Mouse (Mus musculus) lung, postnatal 14 days (tissue): ENCODE data around the gene Cfap126.
"Not testable (repeated sequence)": the region's sequence is repeated elsewhere in the genome, so short reads cannot be mapped to it uniquely, and the experiment has no call there.

ENCODE experiments used
- DNase-seq: peaks from one replicate; pipeline ENCODE4 v3.0.0; 2021

Gene Cfap126

DNA sequence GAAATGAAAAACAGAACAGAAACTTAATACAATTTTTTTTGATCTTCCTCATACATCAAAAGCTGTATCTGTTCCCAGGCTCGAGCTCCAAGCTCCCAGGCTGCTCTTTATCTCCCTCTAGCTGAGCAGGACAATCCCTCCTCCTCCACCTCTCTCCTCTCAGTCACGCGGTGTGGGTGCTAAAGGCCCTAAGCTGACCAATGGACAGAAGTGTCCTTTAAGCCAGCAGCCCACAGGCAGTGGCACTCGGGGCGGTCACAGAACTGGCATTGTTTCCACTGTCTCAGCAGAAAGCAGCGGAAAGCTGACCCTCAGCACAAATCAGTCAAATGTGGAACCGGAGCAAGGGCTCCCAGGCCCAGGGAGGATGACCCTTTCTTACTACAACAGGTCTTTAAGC is 15.5 kb downstream of the Cfap126 start:
- DNase-seq: no peak

DNA sequence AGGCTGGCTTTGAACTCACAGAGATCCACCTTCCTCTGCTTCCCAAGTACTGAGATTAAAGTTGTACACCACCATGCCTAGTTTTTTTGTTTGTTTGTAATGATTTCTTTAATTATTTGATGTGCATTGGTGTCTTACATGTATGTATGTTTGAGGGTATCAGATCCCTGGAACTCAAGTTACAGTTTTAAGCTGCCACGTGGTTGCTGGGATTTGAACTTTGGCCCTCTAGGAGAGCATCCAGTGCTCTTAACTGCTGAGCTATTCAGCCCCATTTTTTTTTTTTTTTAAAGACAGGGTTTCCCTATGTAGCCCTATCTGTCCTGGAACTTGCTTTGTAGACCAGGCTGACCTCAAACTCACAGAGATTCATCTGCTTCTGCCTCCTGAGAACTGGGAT is 17.3 kb downstream of the Cfap126 start:
- no peak for DNase-seq

DNA sequence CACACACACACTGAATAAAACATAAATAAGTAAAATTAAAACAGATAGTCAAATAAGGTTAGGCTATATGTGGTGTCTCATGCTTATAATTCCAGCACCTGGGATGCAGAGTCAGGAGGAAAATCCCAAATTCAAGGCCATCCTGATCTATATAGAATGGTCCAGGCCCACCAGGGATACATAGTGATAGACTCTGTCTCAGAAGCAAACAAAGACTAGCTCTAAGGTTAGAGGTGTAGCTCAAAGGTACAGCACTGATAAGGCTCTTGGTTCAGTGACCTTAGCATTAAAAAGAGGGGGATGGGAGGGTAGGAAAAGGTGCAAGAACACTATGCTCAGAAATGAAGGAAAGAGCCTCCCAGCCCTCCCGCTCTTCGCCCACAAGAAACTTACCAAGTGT is 21.9 kb downstream of the Cfap126 start:
- no peak for DNase-seq

DNA sequence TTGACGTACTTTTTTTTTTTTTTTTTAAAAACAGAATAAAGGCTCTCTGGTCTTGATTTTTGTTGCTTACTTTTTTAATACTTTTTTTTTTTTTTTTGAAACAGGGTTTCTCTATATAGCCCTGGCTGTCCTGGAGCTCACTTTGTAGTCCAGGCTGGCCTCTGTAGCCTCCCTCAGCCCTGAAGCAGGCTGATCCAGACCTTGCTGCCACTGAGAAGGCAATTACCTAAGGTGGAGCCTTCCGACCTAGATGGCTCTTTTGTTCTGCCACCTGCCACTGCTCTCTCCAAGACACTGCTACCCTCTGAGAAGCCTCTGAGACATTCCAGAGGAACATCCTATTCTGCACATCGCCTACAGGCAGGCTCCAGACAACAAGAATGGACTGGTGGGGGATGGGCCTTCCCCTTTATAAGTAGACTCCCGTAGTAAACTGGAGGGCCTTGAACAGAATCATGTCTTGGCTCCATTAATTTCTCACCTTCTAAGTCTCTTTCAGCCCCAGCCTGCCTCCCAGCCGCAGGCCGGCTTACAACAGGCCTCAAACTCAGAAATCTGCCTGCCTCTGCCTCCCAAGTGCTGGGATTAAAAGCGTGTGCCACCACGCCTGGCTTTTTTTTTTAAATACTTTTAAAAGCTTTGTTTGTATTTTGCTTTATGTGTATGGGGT is 23.9 kb downstream of the Cfap126 start:
- not testable (repeated sequence) for DNase-seq

DNA sequence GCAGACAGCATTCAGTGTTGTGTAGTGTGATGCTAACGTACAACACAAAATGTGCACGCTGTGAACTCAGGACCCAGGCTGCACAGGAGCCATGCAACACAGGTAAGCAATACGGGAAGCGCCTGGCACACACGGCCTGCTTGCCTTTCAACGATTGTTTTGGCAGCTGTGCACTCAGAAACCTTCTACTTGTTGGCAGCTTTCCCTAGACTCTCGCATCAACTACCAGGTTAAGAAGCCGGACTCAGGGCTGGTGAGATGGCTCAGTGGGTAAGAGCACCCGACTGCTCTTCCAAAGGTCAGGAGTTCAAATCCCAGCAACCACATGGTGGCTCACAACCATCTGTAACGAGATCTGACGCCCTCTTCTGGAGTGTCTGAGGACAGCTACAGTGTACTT is 29.3 kb downstream of the Cfap126 start:
- not testable (repeated sequence) for DNase-seq

DNA sequence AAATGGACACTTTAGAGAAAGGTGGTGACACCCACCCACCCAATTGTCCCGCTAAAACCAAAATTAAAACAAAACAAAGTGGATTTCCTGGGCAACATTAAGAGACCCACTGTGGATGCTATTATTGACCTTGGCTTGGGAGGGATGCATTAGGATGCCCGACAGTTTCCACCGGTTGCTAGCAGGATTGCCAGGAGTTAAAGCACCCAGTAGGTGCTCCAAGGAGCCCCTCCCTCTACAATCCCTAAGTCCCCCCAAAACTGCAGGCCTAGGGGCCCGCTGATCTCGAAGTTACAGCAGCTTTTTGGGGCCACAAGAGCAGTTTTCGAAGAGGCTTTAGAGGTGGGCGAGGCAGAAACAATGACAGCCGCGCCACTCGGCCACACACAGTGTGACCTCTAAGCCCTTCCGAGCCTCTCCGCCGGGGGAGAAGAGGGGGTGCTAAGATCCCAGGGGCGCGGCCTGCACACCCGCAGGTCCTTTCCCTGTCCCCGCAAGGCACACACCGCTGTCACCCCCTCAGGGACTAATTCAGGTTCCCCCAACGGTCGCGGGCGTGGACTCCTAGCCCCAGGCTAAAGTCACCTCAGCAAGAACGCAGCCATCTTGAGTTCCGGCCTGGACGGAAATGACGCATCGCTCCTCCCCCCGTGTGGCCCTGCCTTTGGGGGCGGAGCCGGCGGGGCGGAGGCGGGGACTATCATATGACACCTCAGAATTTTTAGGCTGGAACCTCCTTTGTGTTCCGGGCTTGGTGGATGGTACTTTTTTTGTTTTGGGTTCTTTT is 36.4 kb downstream of the Cfap126 start, which contains the start of the genes Sdhc and Mpz:
Gene Sdhc (minus strand): TSS at position 630 of the 787 bp plus-strand sequence.
Gene Mpz (plus strand): TSS at position 738 of the 787 bp plus-strand sequence.
- peak; percentile 96 for DNase-seq

DNA sequence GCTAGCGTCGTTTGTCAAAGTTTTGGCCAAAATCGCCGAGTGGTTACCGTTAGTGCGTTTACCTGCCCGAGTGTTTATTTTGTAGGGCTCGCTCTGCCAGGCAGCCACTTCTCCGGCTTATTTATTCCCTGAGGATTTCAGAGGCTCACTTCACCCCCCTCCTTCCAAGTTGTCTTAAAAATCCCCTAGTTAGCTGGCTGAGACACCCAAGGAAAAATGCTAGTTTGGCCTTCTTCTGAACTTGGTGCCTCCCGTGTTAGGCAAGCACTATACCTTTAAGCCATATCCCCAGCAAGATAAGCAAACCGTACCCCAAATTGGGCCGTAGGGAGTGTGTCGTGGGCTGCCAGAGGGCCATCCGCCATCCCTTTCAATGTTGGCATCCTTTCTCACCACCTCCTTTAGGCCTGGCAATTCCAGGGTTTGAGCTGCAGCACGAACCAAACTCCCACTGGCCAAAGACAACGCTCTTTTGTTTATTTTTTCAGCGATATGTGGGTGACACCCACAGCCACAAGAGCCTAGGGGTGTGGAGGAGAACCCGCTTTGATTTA is 37.2 kb downstream of the Cfap126 start:
- DNase-seq: no peak

DNA sequence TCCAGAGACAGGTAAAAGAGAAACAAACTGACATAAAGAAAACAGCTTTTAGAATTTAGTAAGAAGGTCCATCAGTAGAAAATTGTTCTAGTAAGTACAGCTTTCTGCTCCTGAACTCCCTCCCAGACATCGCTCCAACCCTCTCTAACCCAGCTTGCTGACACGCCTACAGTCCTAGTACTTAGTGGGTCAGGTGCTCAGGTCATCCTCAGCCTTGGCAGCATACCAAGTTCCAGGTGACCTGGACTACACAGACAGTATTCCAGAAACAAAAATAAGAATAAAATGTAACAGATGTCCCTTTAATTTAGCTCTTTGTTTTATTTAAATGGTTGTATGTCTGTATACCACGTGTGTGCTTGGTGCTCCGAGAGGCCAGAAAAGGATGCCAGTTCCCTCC is 38.2 kb downstream of the Cfap126 start:
- DNase-seq: no peak

DNA sequence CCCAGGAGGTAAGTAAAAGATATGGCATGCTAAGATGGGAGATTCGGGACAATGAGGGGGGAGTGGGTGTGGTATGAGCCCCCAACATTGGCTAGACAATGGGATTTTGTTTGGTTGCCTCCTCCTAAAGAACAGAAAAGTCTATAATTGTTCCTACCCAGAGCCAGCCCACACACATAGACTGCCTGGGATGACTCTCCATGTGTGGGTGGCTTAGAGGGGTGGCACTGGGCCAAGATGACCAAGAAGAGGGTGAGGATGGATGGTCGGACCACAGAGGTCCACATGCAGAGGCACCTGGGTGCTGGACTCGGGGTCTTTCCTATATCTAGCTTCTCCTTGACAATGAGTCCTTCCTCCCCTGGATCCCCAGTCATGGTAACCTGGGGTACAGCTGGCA is 42.9 kb downstream of the Cfap126 start:
- no peak for DNase-seq

DNA sequence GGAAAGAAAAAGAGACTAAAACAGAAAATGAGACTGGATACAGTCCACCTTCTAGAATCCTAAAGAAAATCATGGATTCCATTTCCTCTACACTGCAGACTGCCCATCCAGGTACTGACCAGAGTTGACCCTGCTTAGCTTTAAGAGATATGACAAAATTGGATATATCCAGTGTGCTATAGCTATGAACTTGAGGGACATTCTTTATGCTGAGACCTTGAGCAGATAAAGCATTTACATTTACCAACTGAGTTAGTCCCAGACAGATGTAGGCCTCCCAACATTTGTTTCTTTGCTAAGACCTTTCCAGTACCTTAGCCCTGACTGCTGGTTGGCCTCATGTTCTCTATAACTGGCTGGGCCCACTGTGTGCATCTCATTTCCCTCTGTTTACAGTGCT is 44.2 kb downstream of the Cfap126 start:
- no peak for DNase-seq

DNA sequence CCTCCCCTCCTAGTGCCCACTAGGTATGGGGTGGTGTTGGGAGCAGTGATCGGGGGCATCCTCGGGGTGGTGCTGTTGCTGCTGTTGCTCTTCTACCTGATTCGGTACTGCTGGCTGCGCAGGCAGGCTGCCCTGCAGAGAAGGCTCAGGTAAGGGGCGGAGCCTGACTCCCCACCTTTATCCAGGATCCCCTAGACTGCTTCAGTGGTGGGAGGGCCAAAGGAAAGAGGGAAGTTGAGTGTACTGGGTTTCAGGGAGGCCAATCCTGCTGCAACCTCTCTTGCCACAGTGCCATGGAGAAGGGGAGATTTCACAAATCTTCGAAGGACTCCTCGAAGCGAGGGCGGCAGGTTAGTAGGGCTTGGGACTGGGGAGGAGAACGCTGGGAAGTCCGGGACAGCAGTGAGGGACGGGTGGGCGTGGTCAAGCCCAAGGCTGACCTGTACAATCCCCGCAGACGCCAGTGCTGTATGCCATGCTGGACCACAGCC is 45.8 kb downstream of the Cfap126 start:
- DNase-seq: no peak

DNA sequence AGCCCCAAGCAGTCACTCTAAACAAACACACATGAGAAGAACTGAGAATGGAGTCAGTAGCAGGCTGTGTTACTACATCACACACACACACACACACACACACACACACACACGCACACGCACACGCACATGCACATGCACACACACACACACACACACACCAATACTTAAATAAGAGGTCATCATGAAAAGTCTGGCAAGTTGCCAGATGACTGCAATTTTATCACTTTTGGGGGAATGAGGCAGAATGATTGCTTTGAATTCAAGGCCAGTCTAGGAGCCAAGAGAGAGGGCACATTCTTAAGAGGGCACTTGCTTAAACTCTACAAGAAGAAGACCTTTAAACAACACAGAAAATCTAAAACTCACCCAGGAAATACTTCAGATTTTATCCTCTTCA is 48.8 kb downstream of the Cfap126 start:
- DNase-seq: no peak

DNA sequence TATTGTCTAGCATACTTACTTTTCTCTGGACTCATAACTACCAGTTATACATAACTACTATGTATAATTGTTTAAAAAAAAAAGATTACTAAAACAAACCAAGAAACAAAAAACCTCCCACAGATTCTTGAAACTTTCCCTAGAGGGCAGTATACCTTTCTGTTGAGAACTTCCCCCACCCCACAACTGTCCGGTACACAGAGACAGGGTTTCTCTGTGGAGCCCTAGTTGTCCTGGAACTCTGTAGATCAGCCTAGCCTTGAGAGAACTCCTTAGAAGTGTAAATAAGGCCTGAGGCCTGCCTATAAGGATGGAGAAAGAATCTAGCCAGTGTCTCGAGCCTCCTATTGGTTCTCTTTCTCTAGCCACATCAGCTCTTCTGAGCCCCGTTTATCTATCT is 50.5 kb downstream of the Cfap126 start:
- no peak for DNase-seq

DNA sequence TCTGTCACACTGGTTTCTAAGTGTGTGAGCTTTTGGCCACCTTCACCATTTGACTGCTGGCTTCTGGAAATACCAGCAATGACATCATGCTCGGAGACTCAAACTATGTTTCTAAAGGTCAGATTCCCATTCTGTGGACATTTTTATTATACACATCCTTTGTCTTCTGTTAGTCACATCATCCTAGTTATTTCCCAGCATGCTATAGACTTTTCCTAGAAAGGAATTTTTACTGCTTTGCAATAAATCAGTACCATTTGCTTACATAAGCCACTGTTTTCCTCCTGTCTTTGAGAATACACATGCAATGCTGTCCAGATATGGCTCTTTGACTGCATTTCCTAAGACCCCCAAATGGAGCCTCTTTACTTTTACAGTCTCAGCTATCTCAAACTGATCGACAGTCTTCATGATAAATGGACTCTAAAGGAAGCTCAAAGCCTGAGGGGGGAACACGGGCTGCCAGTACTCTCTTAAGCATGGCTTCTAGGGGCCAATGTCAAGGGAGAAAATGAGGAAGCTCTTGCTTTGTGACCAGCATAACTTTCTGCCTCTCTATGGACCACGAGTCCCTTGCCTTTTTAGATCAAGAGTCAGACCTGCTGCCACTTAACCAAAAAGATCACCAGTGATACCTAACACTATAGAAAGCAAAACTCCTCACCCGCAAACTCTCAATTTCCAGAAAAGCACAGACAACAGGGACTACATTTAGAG is 52.1 kb downstream of the Cfap126 start:
- no peak for DNase-seq

DNA sequence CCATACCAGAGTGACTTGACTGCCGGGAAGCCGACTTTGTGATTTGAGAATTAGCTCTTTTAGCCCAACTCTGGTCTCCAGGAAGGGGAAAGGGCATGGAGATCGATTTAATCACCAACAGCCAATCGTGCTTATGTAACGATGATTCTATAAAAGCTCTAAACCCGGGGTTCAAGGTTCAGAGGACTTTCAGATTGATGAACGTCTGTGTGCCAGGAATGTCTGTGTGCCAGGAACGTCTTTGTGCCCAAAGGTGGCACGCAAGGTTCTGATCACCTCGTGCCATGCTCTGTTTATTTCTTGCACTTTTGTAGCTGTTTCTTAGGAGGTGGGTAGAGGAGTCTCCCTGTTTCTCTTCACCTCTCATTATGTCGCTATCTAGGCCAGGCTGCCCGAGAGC is 55.2 kb downstream of the Cfap126 start:
- DNase-seq: no peak

DNA sequence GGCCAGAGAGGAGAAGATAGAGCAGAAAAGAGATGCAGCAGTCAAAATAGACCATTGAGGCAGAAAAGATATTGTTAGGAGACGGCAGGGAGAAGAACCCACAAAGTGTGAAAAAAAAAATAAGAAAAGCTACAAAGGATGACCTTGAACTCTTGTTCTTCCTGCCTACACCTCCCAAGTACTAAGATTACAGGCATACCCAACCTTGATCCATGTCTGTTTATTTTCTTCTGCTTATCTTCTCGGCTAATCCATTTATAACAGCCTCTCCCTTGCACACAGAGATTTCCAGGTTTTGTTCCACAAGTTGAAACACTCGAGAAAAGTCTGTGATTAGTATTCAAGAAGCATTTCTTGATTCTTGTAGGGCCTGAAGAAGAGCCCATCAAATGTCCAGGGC is 56.2 kb downstream of the Cfap126 start:
- no peak for DNase-seq

DNA sequence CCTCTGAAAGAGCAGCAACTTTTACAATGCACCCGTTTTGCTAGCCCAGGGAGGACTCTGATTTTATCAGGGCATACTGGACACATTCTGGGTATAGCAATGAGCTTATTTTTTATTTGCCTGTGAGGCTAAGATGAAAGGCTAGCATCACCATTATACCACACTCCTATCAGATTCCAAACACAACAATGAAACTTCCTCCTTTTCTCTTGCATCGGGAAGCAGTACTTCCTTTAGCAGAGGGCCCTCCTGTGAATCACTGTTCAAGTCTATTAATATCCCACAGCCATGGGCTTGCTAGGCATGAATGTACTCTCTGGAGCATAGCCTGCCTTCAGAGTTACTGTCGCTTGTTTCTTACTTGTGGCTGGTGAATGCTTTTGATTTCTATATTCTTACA is 57.4 kb downstream of the Cfap126 start:
- no peak for DNase-seq

DNA sequence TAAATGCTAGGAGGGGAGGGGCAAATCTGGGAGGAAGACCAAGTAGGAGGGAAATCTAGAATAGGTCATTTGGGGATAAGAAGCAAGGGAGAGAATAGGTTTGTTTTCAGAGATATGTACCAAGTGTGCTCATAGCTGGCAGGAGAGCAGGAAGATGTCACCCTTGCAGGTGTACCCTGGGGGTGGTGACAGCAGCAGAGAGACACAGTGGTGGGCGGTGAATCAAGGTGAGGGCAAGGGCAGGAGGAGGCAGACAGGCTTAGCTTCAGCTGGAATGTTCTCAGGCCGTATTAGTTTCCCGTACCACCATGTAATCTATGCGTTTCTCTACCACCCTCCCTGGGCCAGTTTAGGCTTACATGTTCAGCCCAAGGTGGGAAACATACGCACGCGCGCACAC is 59.1 kb downstream of the Cfap126 start:
- no peak for DNase-seq
